Mouse (Mus musculus): ENCODE data around the gene Gm5431.
"Not testable (repeated sequence)": the region's sequence is repeated elsewhere in the genome, so short reads cannot be mapped to it uniquely, and the experiment has no call there.

Gm5431 gene

DNA sequence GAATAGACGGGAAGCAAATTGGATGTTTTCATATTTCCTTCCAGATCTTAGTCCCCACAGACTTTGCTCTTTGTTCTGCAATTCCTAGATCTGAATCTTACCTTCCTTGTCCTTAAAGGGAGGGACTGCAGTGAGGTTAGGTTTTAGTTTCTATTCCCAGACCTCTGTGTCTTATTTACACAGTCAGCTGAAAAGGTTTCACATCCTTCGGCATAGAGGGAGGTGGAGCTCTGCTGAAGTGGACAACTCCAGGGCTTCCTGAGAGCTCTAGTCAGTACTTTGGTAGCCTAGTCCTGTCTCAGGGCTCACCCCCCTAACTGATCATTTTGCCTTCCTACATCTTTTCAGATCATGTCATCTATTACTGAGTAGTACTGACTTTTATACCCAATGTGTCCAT is at the start of gene Gm5431:
TSS of gene Gm5431 (minus strand) at position 194 of the 400 bp plus-strand sequence.
- no peak for DNase-seq (ENCODE audit: low spot score)

DNA sequence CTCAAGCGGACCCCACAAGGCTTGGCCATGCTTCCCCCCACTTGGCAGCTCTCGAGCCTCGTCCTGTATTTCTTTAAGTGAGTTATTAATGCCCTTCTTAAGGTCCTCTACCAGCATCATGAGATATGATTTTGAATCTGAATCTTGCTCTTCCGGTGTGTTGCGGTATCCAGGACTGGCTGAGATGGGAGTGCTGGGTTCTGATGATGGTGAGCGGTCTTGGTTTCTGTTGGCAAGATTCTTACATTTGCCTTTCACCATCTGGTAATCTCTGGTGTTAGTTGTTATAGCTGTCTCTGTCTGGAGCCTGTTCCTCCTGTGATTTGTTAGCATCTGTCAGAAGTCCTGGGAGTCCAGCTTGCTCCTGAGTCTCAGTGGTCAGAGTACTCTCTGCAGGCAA is 44.1 kb upstream of the Gm5431 start, which contains the start of gene Psme2b:
TSS of gene Psme2b (minus strand) at position 101 of the 400 bp plus-strand sequence.
- DNase-seq (ENCODE audit: low spot score): not testable (repeated sequence)

DNA sequence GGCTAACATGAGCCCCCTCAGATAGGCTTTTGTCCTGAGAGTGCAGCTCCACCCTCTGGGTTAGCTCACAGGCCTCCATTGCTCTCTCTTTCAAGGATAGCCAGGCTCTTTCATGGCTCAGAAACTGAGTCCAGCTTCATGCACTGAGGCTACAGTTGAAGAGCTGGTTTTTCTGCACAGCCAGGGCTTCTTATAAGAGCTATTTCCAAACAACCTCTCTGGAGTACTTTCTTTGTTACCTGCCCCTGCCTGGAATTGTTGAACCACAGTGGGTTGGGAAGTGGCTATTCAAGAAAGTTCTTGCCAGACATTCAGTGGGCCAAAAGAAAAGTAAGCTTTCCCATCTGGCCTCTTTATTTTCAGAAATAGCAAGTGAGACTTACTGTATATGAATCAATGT is 37.3 kb upstream of the Gm5431 start:
- DNase-seq (ENCODE audit: low spot score): not testable (repeated sequence)

DNA sequence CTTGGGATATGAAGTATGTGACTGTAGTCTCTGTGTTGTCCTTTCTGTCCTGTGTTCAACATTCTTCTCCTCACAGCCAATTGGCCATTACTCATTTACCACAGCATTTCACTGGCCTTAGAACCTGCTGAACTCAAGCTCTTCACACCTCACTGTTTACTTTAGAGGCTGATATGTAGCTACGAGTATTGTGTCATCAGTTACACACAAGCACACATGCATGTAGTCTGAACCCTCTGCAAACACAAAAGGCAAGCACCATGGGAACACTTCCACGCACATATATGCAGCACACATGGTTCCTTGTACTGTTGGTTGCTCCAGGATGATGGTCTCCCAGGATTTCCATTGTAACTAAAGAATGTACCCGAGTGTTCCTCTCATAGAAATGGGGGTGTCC is 33.3 kb upstream of the Gm5431 start:
- DNase-seq (ENCODE audit: low spot score): not testable (repeated sequence)

DNA sequence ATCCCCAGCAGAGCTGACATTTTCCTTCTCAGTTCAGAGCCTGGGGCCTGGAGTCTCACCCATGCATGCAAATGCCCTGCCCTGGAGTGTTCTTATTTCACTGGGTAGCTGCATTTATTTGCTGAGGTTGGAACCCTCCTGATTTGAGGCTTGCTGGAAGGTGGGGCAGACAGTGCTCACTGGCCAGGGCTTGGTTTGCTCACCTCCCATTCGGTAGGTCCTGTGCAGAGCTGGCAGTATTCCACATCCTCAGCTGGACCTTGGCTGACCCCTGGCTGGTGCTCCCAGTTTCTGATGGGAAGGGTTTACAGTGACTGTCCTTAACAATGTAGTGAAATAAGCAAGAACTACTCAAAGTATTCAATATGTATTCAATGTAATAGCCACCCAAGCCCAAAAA is 31.9 kb upstream of the Gm5431 start:
- not testable (repeated sequence) for DNase-seq (ENCODE audit: low spot score)

DNA sequence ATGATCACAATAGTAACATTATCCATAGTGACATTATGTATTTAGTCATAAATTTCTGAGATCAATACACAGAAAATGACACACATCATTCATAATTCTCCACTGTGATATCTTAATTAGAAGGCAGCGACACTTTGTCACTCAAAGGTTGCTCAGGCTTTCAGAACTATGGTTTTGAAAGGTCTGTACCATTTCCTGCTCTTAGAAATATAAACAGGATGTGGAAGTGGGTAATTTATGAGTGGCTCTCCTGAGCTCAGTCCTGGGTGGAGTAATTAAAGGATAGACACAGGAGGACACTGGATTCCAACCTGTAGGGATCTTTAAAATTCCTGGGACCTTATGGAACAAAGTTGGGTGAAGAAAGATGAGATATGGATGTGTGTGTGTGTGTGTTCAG is 31.4 kb upstream of the Gm5431 start:
- DNase-seq (ENCODE audit: low spot score): not testable (repeated sequence)

DNA sequence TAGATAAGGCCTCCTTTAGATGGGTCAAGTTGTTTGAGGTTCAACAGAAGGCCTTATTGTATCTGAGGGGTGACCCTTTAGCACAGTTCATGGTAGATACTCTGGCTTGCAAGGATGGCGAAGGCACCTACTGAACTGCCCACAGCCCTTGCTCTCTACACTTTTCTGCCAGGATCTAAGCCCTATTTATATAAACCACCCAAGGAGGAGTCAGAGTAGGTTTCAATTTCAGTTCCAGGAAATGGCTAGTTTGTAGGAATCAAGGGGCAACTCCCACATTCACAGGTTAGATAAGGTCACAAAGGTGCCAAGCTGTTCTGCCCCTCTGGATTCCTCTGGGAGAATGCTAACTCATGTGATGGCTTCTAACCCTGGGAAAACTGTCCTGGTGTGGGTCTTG is 26.1 kb upstream of the Gm5431 start:
- not testable (repeated sequence) for DNase-seq (ENCODE audit: low spot score)

DNA sequence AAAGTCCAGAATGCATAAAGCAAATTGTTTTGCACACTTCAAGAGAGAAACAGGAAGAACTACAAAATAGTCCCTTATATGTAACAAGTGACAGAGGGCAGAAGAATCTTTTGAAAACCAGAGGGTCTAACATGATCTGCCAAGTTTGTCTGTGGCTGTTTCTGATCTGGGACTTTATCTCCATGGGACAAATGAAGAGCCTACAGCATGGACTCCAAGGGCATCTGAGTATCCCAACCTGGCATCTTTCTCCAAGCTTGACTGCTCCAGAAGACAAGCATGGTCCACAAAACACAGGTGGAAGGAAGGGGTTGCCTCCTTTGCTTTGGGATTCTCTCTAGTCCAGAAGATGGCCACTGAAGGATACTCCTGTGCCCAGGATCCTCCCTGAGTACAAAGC is 24.4 kb upstream of the Gm5431 start:
- not testable (repeated sequence) for DNase-seq (ENCODE audit: low spot score)

DNA sequence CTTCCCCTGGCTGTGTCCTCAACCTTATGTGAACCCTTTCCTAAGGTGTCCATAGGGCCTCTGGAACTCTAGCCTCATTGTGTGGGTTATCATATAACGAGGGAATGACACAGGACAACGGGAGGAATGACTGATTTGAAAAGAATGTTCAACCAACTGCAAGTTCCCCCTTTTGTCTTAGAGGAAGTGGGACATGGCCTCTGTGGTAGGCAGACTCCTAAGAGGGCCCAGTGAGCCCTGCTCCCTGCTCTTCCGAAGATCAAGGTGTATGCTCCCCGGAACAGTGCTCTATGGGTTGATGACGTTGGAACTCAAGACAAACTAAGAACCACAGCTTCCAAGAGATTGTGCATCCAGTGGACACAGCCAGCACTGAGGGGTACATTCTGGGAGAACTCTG is 21.8 kb upstream of the Gm5431 start:
- DNase-seq (ENCODE audit: low spot score): not testable (repeated sequence)

DNA sequence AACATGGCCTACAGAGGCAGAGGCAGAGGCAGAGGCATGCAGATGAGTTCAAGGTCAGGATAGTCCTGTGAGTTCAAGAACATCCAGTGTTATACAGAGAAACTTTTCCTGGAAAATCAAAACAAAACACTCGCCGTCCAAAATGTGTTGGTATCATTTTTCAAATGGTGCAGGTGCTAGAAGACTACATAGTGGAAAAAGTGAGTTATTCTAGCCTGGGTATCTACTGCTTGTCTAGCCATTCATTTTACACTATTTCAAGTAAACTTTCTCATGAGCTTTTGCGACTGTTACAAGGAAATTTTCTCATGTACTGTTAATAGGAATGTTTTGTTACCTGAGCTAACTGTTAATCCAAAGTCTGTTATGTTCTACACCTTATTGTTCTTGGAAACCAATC is 16.4 kb upstream of the Gm5431 start:
- DNase-seq (ENCODE audit: low spot score): no peak

DNA sequence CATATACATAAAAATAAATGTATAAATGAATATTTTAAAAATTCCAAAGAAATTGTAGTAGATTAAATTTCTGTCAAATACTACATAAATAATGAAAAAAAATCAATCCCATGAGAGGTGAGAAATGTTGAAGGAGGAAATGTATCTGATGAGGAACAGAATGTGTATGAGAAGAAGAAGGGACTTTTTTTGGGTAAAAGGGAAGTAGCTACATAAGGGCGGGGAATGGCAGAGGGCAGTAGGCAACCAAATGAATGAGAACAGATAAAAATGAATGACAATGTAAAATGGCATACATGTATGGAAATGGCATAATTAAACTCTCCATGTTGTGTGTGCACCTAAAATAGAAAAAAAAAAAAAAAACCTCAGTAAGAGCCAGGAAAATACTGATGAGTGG is 11.6 kb upstream of the Gm5431 start:
- DNase-seq (ENCODE audit: low spot score): no peak

DNA sequence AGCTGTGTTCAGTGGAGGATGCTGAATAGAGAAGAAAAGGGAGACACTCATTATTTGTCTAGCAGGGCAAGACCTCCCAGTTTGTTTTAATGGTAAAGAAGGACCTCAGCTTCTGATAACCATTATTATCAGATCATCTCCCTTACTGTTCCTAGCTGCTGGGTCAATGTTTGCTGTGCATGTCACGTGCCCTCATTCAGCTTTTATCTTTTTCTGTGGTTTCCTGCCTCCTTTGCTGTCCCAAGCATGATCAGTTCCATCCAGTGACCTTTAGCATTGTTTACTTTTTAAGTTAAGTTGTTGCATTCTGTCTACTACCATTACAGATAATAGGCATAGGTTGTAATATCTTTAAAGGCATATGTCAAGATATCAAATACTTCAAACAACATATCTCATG is 6.4 kb upstream of the Gm5431 start:
- no peak for DNase-seq (ENCODE audit: low spot score)

DNA sequence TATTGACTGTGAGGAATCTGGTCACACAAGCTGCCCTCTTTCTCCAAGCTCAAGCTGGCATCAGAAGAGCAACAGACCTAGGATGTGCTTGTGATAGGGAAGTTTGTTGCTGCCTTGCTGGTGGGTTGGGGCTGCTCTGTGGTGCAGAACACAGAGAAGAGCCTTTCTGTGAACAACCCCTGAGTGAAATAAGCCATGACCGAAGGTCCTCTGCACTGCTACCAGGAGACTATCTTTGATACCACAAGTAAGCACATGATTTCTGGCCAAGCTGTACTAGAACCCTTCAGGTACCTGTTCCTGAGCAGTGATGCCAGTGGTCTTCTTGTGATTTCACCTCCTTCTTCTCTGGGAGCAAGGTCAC is 465 bp downstream of the Gm5431 start:
- DNase-seq (ENCODE audit: low spot score): not testable (repeated sequence)

DNA sequence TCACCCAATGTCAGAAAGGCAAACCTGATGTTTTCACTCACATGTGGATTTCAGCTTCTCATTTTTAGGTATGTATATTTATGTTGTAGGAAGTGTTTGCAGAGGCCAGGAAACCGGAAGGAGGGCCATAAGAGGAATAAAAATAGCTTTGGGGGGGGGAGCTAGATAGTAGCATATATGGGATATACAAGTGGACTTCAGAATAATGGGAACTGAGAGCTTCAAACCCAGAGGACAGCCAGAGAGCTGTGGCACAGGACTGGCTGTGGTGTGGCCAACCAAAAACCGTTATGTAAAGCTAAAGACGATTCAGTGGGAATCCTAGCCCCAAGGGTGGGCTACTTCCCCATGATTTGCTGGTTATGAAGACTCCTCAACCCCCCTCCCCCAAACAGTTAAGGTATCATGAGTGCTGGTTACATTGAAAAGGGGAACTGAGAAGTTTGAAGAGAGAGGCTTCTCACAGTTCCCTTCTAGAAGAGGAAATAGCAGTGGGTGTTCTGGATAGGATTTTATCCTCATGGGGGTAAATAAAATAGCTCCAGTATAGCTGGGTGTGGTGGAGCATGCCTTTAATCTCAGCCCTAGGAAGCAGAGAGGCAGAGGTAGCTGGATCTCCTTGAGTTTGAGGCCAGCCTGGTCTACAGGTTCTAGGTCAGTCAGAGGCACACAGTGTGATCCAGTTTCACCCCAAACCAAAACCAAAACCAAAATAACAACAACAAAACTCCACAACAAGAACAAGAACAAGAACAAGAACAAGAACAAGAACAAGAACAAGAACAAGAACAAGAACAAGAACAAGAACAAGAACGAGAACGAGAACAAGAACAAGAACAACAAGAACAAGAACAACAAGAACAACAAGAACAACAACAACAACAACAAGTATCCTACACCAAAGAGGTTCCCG is 1.1 kb downstream of the Gm5431 start:
- DNase-seq (ENCODE audit: low spot score): not testable (repeated sequence)

DNA sequence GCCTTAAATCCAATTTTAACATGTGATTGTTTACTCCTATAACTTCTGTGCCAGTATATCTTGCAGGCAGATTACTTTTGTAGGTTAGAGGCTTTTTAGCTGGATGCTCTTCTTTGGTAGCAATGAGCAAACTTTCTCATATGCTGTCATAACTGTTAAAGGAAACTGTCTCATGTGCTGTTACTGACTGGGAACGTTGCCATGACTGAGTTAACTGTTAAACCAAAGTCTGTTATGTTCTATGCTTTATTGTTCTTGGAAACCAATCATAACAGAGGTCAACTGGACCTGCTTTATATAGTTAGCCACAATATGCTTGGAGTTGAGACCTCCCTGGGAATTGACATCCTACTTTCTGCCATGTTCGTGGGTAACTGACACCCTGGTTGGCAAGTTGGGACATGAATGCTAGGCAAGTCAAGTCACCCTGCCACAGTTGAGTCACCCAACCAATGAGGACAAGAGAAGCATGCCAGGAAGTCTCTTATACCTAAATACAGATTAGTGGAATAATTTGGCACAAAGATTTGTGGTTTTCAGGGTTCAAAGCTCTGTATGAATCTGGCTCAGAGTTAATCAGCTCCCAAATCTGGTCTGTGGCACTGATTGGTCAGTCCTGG is 3.1 kb downstream of the Gm5431 start:
- DNase-seq (ENCODE audit: low spot score): no peak

DNA sequence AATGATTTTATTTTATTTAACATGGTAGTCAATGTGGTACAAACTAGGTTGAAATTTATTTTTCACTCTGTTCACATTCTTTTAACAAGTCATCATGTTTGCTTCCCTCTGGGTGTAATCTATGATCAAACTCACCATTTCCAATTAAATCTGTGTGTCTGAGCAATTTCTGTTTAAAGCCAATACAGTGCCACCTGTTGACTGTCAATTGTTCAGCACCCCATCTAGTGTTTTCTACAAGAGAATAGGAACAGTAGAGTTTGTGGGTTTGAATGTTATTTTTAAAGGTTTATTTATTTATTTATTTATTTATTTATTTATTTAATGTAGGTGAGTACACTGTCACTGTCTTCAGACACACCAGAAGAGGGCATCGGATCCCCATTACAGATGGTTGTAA is 25.3 kb downstream of the Gm5431 start:
- DNase-seq (ENCODE audit: low spot score): no peak

DNA sequence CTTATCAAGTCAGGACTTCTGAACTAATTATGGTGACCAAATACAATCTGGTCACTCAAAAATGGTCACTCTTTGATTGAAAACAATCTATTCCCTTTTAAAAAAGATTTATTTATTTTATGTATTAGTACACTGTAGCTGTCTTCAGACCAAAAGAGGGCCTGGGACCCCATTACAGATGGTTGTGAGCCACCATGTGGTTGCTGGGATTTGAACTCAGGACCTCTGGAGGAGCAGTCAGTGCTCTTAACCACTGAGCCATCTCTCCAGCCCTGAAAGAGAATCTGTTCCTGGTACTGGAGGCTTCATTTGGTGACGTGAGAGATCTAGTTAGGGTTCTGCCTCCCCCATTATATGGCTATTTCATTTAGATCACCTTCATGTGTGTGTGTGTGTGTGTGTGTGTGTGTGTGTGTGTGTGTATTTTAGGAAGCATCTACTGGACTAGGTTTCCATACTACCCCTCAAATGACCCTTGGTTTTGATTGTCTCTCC is 26.6 kb downstream of the Gm5431 start:
- not testable (repeated sequence) for DNase-seq (ENCODE audit: low spot score)

DNA sequence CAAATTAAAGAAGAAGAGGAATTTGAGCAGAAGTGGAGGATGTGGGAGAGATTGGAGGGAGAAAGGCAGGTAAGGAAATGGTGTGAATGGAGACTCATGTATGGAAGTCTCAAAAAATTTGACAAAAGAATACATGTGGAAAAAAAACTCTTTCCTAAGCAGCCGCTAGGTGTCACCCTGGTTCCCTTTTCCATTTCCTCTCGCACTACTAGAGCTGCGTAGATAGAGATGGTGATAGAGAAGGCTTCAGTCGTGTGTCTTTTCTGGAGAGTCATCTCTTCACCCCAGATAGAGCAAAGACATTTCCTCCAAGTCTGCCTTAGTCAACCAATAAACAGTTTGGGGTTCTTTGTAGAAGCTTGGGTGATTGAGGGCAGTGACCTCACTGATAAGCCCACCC is 27.5 kb downstream of the Gm5431 start:
- DNase-seq (ENCODE audit: low spot score): no peak

DNA sequence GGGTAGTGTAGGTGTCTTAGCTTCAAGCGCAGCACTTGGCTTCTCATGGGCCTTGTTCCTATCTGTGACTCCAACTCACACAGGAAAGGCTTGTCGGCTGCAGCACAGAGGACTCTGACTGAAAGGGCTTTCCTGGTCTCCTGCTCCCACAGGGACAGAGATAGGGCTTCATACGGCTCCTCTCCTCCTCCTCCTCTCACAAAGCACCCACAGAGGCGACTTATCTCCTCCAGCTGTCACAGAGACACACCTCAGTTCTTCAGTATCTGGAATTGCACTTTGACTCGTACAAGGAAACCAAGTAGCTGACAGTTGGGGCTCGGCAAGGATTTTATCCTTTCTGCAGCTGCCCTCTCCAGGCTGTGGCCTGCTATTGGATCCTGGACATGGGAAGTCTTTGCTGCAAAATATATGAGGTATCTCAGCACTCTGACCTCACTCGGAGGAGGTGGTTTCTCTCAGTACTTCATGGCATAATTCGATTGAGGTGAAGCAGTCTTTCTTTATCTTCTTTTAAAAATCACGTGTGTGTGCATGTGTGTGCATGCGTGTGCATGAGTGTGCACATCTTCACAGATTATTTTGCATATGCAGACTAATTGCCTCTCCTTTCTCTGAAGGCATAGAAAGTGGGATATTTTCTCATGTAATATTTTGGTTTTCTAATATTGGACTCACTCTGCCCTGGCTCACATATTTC is 28.3 kb downstream of the Gm5431 start:
- DNase-seq (ENCODE audit: low spot score): no peak

DNA sequence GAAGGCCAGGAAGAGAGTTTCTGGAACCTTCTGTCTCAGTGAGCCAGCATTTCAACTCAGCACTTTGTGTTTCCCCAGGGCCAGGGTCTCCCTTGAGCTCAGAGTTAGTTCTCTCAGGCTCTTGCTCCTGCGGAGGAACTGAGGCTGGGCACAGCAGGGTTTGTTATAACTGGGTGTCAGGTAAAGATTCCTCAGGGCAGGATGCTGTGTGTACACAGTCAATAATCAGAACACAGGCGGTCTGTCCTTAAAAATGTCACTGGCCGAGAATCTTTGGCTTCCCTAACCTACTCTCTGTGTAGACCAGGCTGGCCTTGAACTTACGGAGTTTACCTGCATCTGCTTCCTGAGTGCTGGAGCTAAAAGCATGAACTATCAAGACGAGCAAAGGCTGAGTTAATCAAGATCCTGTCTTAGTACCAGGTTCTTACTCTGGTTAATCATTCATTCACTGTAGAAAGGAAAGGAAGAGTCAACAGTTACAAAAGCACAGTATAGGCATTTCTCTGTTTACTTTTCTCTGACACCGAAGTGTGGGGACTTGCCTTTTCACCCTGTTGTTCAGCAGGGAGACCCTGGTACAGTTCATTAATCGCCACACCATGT is 29.2 kb downstream of the Gm5431 start:
- no peak for DNase-seq (ENCODE audit: low spot score)

DNA sequence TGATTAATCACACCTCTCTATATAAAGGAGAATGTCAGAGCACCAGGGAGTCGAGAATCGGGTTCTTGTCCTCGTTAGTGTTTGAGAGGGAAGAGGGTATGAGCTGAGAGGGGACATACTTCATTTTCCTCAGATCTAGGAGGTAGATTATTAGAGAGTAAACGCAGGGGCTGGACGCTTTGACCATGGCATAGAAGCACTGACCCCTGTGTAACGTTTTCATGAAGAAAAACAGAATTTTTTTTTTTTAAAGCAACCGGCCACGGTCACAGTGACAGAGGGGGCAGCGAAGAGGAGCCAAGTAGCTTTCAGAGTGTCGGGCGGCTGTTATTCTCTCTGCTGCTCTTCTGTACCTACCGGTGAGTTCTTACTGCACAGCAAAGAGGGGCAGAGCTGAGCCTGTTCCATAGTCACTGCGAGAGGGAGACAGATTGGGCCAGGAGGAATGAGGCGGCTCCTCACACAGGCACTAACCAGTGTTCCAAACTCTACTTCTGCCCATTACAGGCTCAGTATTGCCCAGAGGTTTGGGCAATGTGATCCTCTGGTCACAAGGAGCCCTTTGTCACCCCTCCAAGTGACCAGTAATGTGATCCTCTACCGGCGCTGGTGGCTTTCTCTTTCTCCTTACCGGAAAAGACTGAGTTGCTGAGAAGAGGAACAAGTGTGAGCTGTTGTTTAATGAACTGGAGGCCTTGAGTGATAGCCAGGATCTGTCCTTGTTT is 30.0 kb downstream of the Gm5431 start:
- DNase-seq (ENCODE audit: low spot score): no peak
